Comparison of ENCODE assay signal across 19 mouse cellular contexts in the genomic region with DNA sequence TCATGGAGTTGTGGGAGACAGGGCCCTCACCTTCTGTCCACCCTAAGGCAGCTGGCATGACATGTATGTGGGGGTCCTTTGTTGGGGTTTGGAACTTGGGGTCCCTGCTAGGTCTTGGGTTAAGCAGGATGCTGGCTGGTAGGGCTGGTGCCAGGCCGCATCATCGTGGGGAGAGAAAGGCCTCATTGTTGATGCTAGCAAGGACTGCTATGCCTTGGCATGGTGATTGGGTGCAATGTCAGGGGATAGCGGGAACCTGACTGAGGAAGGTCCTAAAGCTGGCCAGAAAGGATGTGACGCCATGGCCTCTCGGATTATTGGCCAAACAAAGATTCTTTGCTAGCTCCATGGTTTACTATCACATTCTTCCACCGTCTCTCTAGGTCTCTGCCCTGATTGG. TPM values are rescaled to one million over a fixed set of nuclear protein-coding genes. Genes with fewer than 3 reads are reported as not detected.
"Had no signal": no experiment of that assay in that cellular context is flagged by ENCODE, and none has a peak within 500 bp of the region (broad histone marks: within the 10 kb centered on the region; RNA-seq: fewer than 3 reads in every experiment).

No protein-coding gene starts in this region.

- H3K4me3 ChIP-seq: midbrain, embryonic 10.5 days; midbrain, embryonic 12.5 days; neural tube, embryonic 12.5 days; stomach, embryonic 15.5 days had no signal

- H3K27me3 ChIP-seq: stomach, embryonic 15.5 days had no signal

- DNase-seq: lung, adult 18-20 months; lung, embryonic 14.5 days; midbrain, embryonic 14.5 days; right cerebral cortex, postnatal 14 days; thymus, adult 2 months; thymus, postnatal 25 days; thymus, postnatal 4 days had no signal

- H3K36me3 ChIP-seq: midbrain, embryonic 10.5 days; midbrain, embryonic 12.5 days had no signal

- H3K27ac ChIP-seq: midbrain, embryonic 10.5 days; midbrain, embryonic 12.5 days; neural tube, embryonic 12.5 days; stomach, embryonic 15.5 days; stomach, postnatal 0 days had no signal

- H3K4me2 ChIP-seq: lung, embryonic 14.5 days; midbrain, embryonic 12.5 days; neural tube, embryonic 12.5 days; stomach, embryonic 15.5 days had no signal

RNA-seq across cellular contexts. Expression of a gene that starts 6.7 kb away (rescaled TPM):
- total RNA-seq: megakaryocyte, adult 5-6 weeks; megakaryocyte-erythroid progenitor cell, adult 5-6 weeks; neutrophil, adult 5-6 weeks had no signal

RNA-seq across cellular contexts. Expression of a gene that starts 31.4 kb away (rescaled TPM):
- total RNA-seq: megakaryocyte-erythroid progenitor cell, adult 5-6 weeks had no signal
- polyA plus RNA-seq: lung, embryonic 14.5 days; lung, embryonic 16.5 days; midbrain, embryonic 10.5 days; midbrain, embryonic 12.5 days; midbrain, embryonic 14.5 days; spleen, adult 2 months; stomach, postnatal 0 days; urinary bladder, adult 2 months had no signal

RNA-seq across cellular contexts. Expression of a gene that starts 43.7 kb away (rescaled TPM):
- total RNA-seq: megakaryocyte-erythroid progenitor cell, adult 5-6 weeks; neutrophil, adult 5-6 weeks had no signal

RNA-seq across cellular contexts. Expression of a gene that starts 51.5 kb away (rescaled TPM):
- total RNA-seq: megakaryocyte, adult 5-6 weeks; megakaryocyte-erythroid progenitor cell, adult 5-6 weeks; neutrophil, adult 5-6 weeks had no signal
- polyA plus RNA-seq: spleen, adult 2 months; testis, adult 2 months had no signal
